Mouse (Mus musculus): ENCODE measurements around the gene Lrrc75b. TPM values are rescaled to one million over a fixed set of nuclear protein-coding genes. Genes with fewer than 3 reads are reported as not detected.

The Lrrc75b gene
- polyA plus RNA-seq, 1 experiment, result 2.1 TPM

GRCm38 (mm10) chr10:75579129-75579528, 19.0 kb upstream of the Lrrc75b start:
- no peaks in the 10 kb centered on the region for H3K27me3 ChIP-seq (replicated peaks; ENCODE audit: control insufficient read depth, insufficient read depth, low read length)
- WGBS, result 84% methylated on average over 6 of the region's 6 CpGs
- no peak for DNase-seq
- H3K4me1 ChIP-seq (ENCODE audit: control insufficient read depth, insufficient read depth, low read length), result no peaks in the 10 kb centered on the region
- TF ChIP-seq CTCF (conservative IDR thresholded peaks at IDR 0.05; ENCODE audit: insufficient read depth, insufficient read length, low read depth, low read length) (no peak), POLR2A (IDR thresholded peaks at IDR 0.05; ENCODE audit: low read depth, low read length) (no peak)
- H3K36me3 ChIP-seq (ENCODE audit: control insufficient read depth, insufficient read depth, low read length), result no peaks in the 10 kb centered on the region
- H3K27ac ChIP-seq (ENCODE audit: insufficient read depth, low read depth, low read length), result no peak overlapping the region
- H3K4me3 ChIP-seq (ENCODE audit: insufficient read depth, low read depth, low read length), result no peak overlapping the region

- 55% methylated on average over 9 of the region's 9 CpGs for WGBS
- Histone ChIP-seq H3K36me3 (ENCODE audit: control insufficient read depth, insufficient read depth, low read length) (no peaks in the 10 kb centered on the region), H3K4me1 (ENCODE audit: control insufficient read depth, insufficient read depth, low read length) (peaks cover 10% of the 10 kb centered on the region; the same call in 1 of the 2 replicates), H3K4me3 (ENCODE audit: insufficient read depth, low read depth, low read length) (peak overlapping the region; percentile 24; the same call in 1 of the 2 replicates), H3K27me3 (replicated peaks; ENCODE audit: control insufficient read depth, insufficient read depth, low read length) (no peaks in the 10 kb centered on the region), H3K27ac (ENCODE audit: insufficient read depth, low read depth, low read length) (peak overlapping the region; percentile 28; the same call in 1 of the 2 replicates)
- peak; percentile 63 for DNase-seq
- TF ChIP-seq POLR2A (IDR thresholded peaks at IDR 0.05; ENCODE audit: low read depth, low read length) (no peak), CTCF (conservative IDR thresholded peaks at IDR 0.05; ENCODE audit: insufficient read depth, insufficient read length, low read depth, low read length) (no peak)
Measured at GRCm38 (mm10) chr10:75573965-75574364, 13.8 kb upstream of the Lrrc75b start.

- Histone ChIP-seq H3K4me3 (ENCODE audit: insufficient read depth, low read depth, low read length) (peak overlapping the region; percentile 24), H3K36me3 (ENCODE audit: control insufficient read depth, insufficient read depth, low read length) (no peaks in the 10 kb centered on the region), H3K4me1 (ENCODE audit: control insufficient read depth, insufficient read depth, low read length) (peaks cover 10% of the 10 kb centered on the region; the same call in 1 of the 2 replicates), H3K27ac (ENCODE audit: insufficient read depth, low read depth, low read length) (peak overlapping the region; percentile 90), H3K27me3 (replicated peaks; ENCODE audit: control insufficient read depth, insufficient read depth, low read length) (no peaks in the 10 kb centered on the region)
- TF ChIP-seq CTCF (conservative IDR thresholded peaks at IDR 0.05; ENCODE audit: insufficient read depth, insufficient read length, low read depth, low read length), result no peak
- no peak for TF ChIP-seq POLR2A (IDR thresholded peaks at IDR 0.05; ENCODE audit: low read depth, low read length)
- peak; percentile 95 for DNase-seq
- 37% methylated on average over 10 of the region's 10 CpGs for WGBS
Measured at GRCm38 (mm10) chr10:75573181-75573580, 13.1 kb upstream of the Lrrc75b start.

- TF ChIP-seq POLR2A (IDR thresholded peaks at IDR 0.05; ENCODE audit: low read depth, low read length) (no peak), CTCF (conservative IDR thresholded peaks at IDR 0.05; ENCODE audit: insufficient read depth, insufficient read length, low read depth, low read length) (no peak)
- 39% methylated on average over 9 of the region's 9 CpGs for WGBS
- H3K27ac ChIP-seq (ENCODE audit: insufficient read depth, low read depth, low read length), result peak overlapping the region; percentile 90
- H3K4me3 ChIP-seq (ENCODE audit: insufficient read depth, low read depth, low read length), result peak overlapping the region; percentile 57
- H3K36me3 ChIP-seq (ENCODE audit: control insufficient read depth, insufficient read depth, low read length), result no peaks in the 10 kb centered on the region
- H3K27me3 ChIP-seq (replicated peaks; ENCODE audit: control insufficient read depth, insufficient read depth, low read length), result no peaks in the 10 kb centered on the region
- peaks cover 10% of the 10 kb centered on the region; the same call in 1 of the 2 replicates for H3K4me1 ChIP-seq (ENCODE audit: control insufficient read depth, insufficient read depth, low read length)
- DNase-seq, result no peak
Measured at GRCm38 (mm10) chr10:75571937-75572336, 11.8 kb upstream of the Lrrc75b start.

- Histone ChIP-seq H3K27me3 (replicated peaks; ENCODE audit: control insufficient read depth, insufficient read depth, low read length) (no peaks in the 10 kb centered on the region), H3K4me1 (ENCODE audit: control insufficient read depth, insufficient read depth, low read length) (peaks cover 10% of the 10 kb centered on the region; the same call in 1 of the 2 replicates), H3K36me3 (ENCODE audit: control insufficient read depth, insufficient read depth, low read length) (no peaks in the 10 kb centered on the region), H3K27ac (ENCODE audit: insufficient read depth, low read depth, low read length) (peak overlapping the region; percentile 90), H3K4me3 (ENCODE audit: insufficient read depth, low read depth, low read length) (peak overlapping the region; percentile 57)
- no peak for TF ChIP-seq CTCF (conservative IDR thresholded peaks at IDR 0.05; ENCODE audit: insufficient read depth, insufficient read length, low read depth, low read length)
- no peak for TF ChIP-seq POLR2A (IDR thresholded peaks at IDR 0.05; ENCODE audit: low read depth, low read length)
- WGBS, result 29% methylated on average over 10 of the region's 10 CpGs
- peak; percentile 91 for DNase-seq
Measured at GRCm38 (mm10) chr10:75570981-75571657, 11.0 kb upstream of the Lrrc75b start.

- H3K4me1 ChIP-seq (ENCODE audit: control insufficient read depth, insufficient read depth, low read length), result peaks cover 21% of the 10 kb centered on the region; the same call in 1 of the 2 replicates
- 18% methylated on average over 4 of the region's 4 CpGs for WGBS
- no peak for TF ChIP-seq POLR2A (IDR thresholded peaks at IDR 0.05; ENCODE audit: low read depth, low read length)
- TF ChIP-seq CTCF (conservative IDR thresholded peaks at IDR 0.05; ENCODE audit: insufficient read depth, insufficient read length, low read depth, low read length), result no peak
- DNase-seq, result peak; percentile 47
- H3K27me3 ChIP-seq (replicated peaks; ENCODE audit: control insufficient read depth, insufficient read depth, low read length), result no peaks in the 10 kb centered on the region
- H3K27ac ChIP-seq (ENCODE audit: insufficient read depth, low read depth, low read length), result peak overlapping the region; percentile 80
- H3K4me3 ChIP-seq (ENCODE audit: insufficient read depth, low read depth, low read length), result peak overlapping the region; percentile 55
- no peaks in the 10 kb centered on the region for H3K36me3 ChIP-seq (ENCODE audit: control insufficient read depth, insufficient read depth, low read length)
Measured at GRCm38 (mm10) chr10:75568851-75569250, 8.7 kb upstream of the Lrrc75b start.

GRCm38 (mm10) chr10:75568441-75568840, 8.3 kb upstream of the Lrrc75b start:
- Histone ChIP-seq H3K4me3 (ENCODE audit: insufficient read depth, low read depth, low read length) (peak overlapping the region; percentile 55), H3K36me3 (ENCODE audit: control insufficient read depth, insufficient read depth, low read length) (no peaks in the 10 kb centered on the region), H3K4me1 (ENCODE audit: control insufficient read depth, insufficient read depth, low read length) (peaks cover 23% of the 10 kb centered on the region; the same call in 1 of the 2 replicates), H3K27me3 (replicated peaks; ENCODE audit: control insufficient read depth, insufficient read depth, low read length) (no peaks in the 10 kb centered on the region), H3K27ac (ENCODE audit: insufficient read depth, low read depth, low read length) (peak overlapping the region; percentile 80)
- TF ChIP-seq POLR2A (IDR thresholded peaks at IDR 0.05; ENCODE audit: low read depth, low read length) (peak; percentile 65), CTCF (conservative IDR thresholded peaks at IDR 0.05; ENCODE audit: insufficient read depth, insufficient read length, low read depth, low read length) (no peak)
- DNase-seq, result peak; percentile 83
- WGBS, result 10% methylated on average over 11 of the region's 11 CpGs

Measured in kidney, adult 2 months (tissue).